Mouse (Mus musculus): ENCODE data around the gene Ppp1r3g. TPM values are rescaled to one million over a fixed set of nuclear protein-coding genes. Genes with fewer than 3 reads are reported as not detected.

Gene Ppp1r3g
- 0.70 and 0.71 TPM in 2 replicates for polyA plus RNA-seq (2015; fragmentation: Nextera tagmentation; extraction: Ambion mirVana)

DNA sequence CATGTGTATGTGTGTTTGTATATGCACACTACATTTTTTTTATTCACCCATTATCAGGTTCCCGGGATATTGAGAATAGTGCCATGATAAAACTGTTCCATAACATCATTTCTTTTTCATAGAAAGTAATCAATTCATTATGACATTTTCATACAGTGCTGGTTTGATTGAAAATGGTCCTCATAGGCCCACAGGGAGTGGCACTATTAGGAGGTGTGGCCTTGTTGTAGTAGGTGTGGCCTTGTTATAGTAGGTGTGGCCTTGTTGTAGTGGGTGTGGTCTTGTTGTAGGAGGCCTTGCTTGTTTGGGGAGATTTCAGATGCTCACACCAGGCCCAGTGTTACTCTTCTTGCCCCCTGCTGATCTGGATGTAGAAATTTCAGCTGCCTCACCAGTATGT lies at the start of gene Ppp1r3g:
Ppp1r3g (plus strand) TSS at position 301 of the 400 bp plus-strand sequence.
- Histone ChIP-seq H3K36me3 (no peaks in the 10 kb centered on the region), H3K9ac (no peak within 1 kb of the TSS), H3K9me3 (no peaks in the 10 kb centered on the region; the same call in 1 of the 2 replicates), H3K27me3 (replicated peaks) (no peaks in the 10 kb centered on the region), H3K4me1 (replicated peaks) (no peaks in the 10 kb centered on the region), H3K4me2 (replicated peaks) (no peak within 1 kb of the TSS), H3K4me3 (replicated peaks) (no peak within 1 kb of the TSS), H3K27ac (no peak within 1 kb of the TSS)
- ATAC-seq: no peak
- 95% methylated on average over 1 of the region's 1 CpGs for WGBS

DNA sequence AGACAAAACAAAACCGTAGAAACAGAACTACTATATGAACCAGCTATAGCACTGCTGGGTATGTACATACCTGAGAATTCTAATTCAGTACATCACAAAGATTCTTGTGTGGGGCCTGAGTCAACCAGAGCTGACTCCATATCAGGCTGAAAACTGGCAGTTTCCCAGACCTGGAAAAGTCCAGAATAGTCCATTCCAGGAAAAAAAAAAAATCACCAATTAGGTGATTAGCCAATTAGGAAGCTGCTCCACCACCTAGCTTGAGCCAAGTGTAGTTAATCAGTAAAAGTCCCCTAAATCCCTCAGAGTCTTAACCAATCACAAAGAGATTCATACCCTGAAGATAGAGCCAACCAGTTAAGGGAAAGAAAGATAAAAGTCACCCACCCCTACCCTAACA lies 47.2 kb upstream of the Ppp1r3g start:
- Histone ChIP-seq H3K4me1 (replicated peaks) (no peaks in the 10 kb centered on the region), H3K4me2 (replicated peaks) (no peak overlapping the region), H3K4me3 (replicated peaks) (no peak overlapping the region), H3K9ac (no peak overlapping the region), H3K9me3 (no peaks in the 10 kb centered on the region), H3K36me3 (no peaks in the 10 kb centered on the region), H3K27ac (no peak overlapping the region), H3K27me3 (replicated peaks) (no peaks in the 10 kb centered on the region)
- ATAC-seq: no peak
- WGBS: 78% methylated on average over 1 of the region's 1 CpGs

DNA sequence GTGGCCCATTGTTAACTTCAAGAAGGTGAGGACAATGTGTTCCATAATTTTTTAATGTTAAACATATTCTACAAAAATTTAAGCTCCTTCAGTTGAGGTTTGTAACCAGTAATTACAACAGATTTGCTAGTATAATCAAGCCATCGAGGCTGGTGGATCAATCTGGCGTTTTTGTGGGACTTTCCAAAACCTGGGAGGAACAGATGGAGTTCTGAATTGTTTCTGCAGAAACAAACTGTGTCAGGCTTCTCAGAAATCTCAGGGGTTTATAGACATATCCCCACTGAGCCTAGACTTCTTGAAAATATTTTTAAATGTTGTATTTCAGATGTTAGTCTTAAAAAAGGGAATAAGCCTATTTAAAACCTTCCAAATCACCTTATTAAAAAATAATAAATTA lies 20.6 kb upstream of the Ppp1r3g start:
- 80% methylated on average over 2 of the region's 2 CpGs for WGBS
- H3K9ac ChIP-seq: no peak overlapping the region
- H3K4me2 ChIP-seq (replicated peaks): no peak overlapping the region
- no peaks in the 10 kb centered on the region for H3K36me3 ChIP-seq
- H3K4me3 ChIP-seq (replicated peaks): no peak overlapping the region
- no peaks in the 10 kb centered on the region for H3K9me3 ChIP-seq
- ATAC-seq: no peak
- no peaks in the 10 kb centered on the region for H3K27me3 ChIP-seq (replicated peaks)
- no peaks in the 10 kb centered on the region for H3K4me1 ChIP-seq (replicated peaks)
- no peak overlapping the region for H3K27ac ChIP-seq

DNA sequence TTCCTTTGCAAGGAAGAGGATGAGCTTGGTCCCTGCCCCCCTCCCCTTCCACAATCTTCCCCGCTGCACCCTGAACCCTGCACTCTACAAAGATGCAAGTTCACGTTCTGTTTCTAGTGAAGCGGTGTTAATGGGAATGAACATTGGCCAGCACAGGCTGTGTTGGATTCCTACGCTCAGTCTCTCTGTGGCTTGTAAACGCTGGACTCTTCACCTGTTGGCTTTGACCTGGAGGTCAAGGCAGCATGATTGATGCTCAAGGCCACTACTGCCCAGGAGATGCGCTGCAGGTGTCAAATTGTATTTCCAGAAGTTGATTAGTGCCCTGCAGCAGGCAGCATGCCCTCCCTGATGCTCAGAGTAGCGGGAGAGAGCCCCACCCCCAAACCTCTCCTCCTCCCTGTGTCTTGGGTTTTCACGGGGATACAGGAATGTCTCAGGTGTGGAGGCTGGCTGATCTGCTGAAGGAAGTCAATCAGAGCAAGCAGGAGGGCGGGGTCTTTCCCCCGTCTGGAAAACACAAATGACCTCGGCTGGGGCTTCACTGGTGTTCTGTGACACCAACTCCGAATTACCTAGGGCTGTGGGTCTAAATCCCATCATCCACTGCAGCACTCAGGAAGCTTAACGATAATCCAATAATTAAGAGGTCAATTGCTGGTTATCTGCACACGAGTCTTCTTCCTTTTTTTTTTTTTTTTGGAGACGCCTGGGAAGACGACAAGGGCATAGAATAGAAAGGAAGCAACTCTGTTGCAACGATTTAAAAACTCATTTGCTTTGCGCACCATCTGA lies 18.6 kb upstream of the Ppp1r3g start:
- Histone ChIP-seq H3K36me3 (no peaks in the 10 kb centered on the region), H3K4me2 (replicated peaks) (no peak overlapping the region), H3K4me1 (replicated peaks) (no peaks in the 10 kb centered on the region), H3K9ac (no peak overlapping the region), H3K27ac (no peak overlapping the region), H3K27me3 (replicated peaks) (no peaks in the 10 kb centered on the region), H3K4me3 (replicated peaks) (no peak overlapping the region), H3K9me3 (no peaks in the 10 kb centered on the region)
- no peak for ATAC-seq
- 57% methylated on average over 18 of the region's 18 CpGs for WGBS

DNA sequence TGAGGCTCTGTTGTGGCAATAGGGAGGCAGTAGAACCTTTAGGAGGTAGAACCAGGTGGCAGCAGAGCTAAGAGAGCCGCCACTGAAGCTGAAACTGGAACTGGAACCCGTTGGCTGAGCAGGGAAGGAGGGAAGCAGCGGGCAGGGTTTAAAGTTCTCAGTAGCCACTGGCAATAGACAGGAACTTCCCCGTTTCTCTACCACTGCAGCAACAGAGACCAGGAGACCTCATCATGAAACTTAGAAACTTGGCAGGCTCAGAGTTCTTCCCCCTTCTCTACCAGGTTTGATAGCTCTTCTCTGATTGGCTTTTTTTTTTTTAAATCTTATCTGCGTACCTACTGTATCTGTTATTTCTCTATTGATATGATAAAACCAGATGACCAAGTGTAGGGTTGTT lies 17.7 kb upstream of the Ppp1r3g start:
- Histone ChIP-seq H3K27ac (no peak overlapping the region), H3K9me3 (no peaks in the 10 kb centered on the region), H3K27me3 (replicated peaks) (no peaks in the 10 kb centered on the region), H3K4me2 (replicated peaks) (no peak overlapping the region), H3K9ac (no peak overlapping the region), H3K4me3 (replicated peaks) (no peak overlapping the region), H3K36me3 (no peaks in the 10 kb centered on the region), H3K4me1 (replicated peaks) (no peaks in the 10 kb centered on the region)
- ATAC-seq: no peak
- WGBS: 81% methylated on average over 5 of the region's 5 CpGs

DNA sequence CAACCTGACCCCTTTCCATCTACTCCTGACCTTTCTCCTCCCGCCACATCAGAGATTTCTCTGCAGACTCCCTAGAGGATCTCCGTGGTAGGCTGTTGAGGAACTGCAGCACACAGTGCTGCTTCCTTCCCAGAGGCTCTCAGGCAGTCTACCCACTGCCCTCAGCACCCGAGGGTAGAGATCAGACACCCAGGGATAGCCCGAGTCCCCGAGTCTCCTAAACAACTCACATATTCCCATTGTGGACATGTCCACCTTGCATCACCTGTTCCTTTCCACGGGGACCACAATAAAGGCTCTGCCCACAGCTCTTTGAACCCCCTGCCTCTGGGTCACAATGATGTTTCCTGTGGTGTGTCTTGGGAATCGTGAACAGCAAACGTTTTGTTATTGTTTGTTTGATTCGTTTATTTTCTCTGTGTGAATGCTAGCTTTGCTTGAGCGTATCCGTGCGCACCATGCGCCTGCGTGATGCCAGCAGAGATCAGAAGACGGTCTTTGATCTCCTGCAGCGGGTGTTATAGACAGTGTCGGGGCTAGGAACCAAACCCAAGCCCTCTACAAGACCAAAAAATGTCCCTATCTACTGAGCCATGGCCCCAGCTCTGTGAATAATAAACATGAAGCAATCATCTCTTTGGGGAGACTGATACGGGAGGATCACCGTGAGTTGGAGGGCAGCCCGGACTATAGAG lies 11.8 kb upstream of the Ppp1r3g start:
- Histone ChIP-seq H3K4me2 (replicated peaks) (no peak overlapping the region), H3K4me1 (replicated peaks) (no peaks in the 10 kb centered on the region), H3K27me3 (replicated peaks) (no peaks in the 10 kb centered on the region), H3K9me3 (no peaks in the 10 kb centered on the region), H3K9ac (no peak overlapping the region), H3K36me3 (no peaks in the 10 kb centered on the region), H3K4me3 (replicated peaks) (no peak overlapping the region), H3K27ac (no peak overlapping the region)
- ATAC-seq: no peak
- WGBS: 69% methylated on average over 20 of the region's 20 CpGs

DNA sequence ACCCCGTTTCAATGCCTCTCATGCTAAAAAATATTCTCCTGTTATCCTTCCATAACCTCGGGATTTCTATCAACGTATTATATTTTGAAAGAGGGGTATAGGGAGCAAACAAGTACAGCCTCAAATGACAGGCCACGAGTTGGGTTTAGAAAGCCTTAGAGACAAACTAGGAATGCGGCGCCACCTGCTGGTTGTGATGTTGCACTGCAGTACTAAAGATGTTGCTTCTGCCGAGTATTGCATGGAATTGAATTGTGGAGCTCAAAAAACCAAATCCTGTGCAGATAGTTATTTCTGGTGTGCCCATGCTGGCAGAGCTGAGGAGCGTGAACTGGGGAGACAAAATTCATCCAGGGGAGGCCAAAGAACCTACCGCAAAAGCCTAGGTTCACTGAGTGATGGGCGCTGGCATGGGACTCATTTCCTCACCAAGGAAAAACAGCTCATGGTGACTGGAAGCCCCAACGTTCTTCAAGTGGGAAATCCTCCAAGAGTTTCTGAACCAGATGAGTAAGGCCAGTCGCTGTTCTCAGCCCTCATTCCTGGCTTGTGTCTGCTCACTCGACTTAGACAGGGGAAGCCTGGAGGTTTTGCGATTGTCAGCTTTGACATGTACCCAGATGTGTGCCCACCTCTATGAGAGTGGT lies 11.2 kb upstream of the Ppp1r3g start:
- Histone ChIP-seq H3K9me3 (no peaks in the 10 kb centered on the region), H3K4me3 (replicated peaks) (no peak overlapping the region), H3K27ac (no peak overlapping the region), H3K36me3 (no peaks in the 10 kb centered on the region), H3K4me1 (replicated peaks) (no peaks in the 10 kb centered on the region), H3K9ac (no peak overlapping the region), H3K4me2 (replicated peaks) (no peak overlapping the region), H3K27me3 (replicated peaks) (no peaks in the 10 kb centered on the region)
- 24% methylated on average over 14 of the region's 14 CpGs for WGBS
- no peak for ATAC-seq

DNA sequence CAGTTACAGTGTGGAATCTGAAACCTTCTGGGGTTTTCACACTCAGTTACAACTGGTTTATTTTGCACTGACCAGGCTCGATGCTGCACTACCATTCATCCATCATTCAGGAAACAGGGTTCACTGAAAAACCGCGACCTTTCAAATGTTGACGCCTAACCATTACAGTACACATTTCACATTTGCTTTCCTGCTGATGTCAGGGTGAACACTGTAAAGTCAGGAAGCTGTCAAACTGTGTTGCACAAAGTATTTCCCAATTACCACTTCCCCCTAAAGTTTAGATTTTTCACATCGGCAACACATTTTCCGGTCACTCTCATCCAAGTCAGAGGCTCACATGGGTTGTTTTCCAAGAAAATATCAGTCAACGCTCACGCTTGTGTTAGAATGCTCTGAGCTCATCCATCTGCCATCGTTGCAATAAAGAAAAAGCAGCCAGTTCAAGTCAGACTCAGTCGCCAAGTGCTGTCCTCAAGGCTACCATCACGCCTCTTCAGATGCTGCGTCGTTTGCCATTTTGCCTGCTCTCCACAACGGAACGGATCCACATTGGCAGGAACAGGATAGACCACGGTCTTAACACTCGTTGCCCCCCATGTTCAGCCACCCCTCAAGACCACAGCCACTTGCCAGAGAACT lies 8.7 kb upstream of the Ppp1r3g start:
- no peak for ATAC-seq
- Histone ChIP-seq H3K27ac (no peak overlapping the region), H3K4me2 (replicated peaks) (no peak overlapping the region), H3K36me3 (no peaks in the 10 kb centered on the region), H3K9ac (no peak overlapping the region), H3K4me1 (replicated peaks) (no peaks in the 10 kb centered on the region), H3K4me3 (replicated peaks) (no peak overlapping the region), H3K27me3 (replicated peaks) (no peaks in the 10 kb centered on the region), H3K9me3 (no peaks in the 10 kb centered on the region)
- WGBS: 72% methylated on average over 17 of the region's 17 CpGs

DNA sequence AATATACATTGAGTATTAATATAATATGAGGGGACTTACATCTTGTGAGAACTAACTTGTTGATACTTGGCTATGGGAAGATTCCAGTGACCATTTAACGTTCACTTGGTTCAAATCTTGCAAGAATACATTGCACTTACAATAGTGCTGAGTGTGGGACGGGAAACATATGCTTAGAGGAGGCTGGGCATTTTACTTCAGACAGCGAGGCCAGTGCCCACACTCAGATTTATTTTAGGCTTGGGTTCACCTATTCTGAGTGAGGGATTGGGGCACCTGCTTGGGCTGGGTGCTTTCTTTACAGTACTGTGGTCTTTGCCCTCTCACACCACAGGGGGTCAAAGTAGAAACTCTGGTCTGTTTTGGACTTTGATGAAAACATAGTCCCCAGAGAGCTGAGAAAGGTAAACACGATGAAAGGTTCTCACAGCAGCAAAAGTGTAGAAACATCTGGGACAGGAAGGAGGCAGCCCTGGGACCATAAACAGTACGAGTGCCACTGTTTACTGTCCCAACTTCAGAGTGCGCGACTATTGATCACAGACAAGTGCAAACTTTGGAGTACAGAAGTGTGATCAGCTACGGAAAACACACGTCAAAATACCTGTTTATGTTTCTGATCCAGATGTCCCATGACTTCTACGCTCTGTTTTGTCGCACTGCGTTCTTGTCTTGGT lies 890 bp downstream of the Ppp1r3g start:
- no peak for ATAC-seq
- 53% methylated on average over 12 of the region's 12 CpGs for WGBS

DNA sequence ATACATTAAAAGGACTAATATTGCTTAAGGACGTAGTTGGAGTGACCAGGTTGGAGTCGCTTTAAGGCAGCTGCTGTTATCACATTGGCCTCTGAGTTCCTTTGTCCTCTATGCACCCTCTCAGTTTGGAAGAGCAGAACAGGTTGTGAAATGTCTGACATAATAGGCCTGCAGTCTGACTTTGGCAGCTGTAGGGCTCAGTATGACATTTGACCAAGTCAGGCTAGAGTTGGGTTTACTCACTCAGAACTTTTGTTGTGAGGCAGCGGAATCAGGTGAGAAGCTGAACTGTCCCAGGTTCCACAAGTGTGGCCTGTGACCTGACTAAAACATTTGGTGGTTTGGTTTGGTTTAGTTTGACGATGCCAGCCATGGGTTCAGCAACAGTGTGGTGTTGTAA lies 4.9 kb downstream of the Ppp1r3g start:
- ATAC-seq: no peak
- no peak overlapping the region for H3K9ac ChIP-seq
- H3K4me1 ChIP-seq (replicated peaks): 0 out of 2 replicates have a peak, but pooled peaks cover 3% of the 10 kb centered on the region
- H3K4me2 ChIP-seq (replicated peaks): no peak overlapping the region
- WGBS: 88% methylated on average over 4 of the region's 4 CpGs
- no peaks in the 10 kb centered on the region; the same call in 1 of the 2 replicates for H3K9me3 ChIP-seq
- no peaks in the 10 kb centered on the region for H3K36me3 ChIP-seq
- peaks cover 9% of the 10 kb centered on the region for H3K27me3 ChIP-seq (replicated peaks)
- no peak overlapping the region for H3K27ac ChIP-seq
- H3K4me3 ChIP-seq (replicated peaks): no peak overlapping the region

More for the DNA sequence above, 890 bp downstream of the Ppp1r3g start:
- H3K4me1 ChIP-seq (replicated peaks): no peaks in the 10 kb centered on the region
- H3K36me3 ChIP-seq: no peaks in the 10 kb centered on the region
- no peaks in the 10 kb centered on the region; the same call in 1 of the 2 replicates for H3K9me3 ChIP-seq
- no peak overlapping the region for H3K9ac ChIP-seq
- H3K4me2 ChIP-seq (replicated peaks): no peak overlapping the region
- no peaks in the 10 kb centered on the region for H3K27me3 ChIP-seq (replicated peaks)
- H3K27ac ChIP-seq: no peak overlapping the region
- H3K4me3 ChIP-seq (replicated peaks): no peak overlapping the region

DNA sequence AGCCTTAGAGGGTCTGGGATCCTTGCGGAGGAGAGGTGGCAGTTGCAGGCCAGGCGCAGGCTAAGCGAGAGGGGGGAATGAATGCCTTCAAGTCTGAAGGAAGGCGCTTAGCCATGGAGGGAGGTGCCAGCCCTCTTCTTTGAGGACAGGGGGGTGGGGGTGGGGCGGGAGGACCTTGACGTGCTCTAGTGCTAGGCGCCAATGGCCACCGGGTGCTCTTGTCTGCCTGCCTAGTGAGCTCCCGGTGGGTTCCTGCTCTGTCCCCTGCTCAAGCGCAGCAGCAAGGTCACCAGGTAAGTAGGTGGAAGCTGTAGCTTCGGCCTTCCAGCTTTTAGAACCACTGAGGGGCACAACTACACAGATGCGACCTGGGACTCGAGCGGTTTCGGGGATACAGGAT lies 9.1 kb downstream of the Ppp1r3g start:
- Histone ChIP-seq H3K9ac (peak overlapping the region; percentile 51; the same call in 1 of the 2 replicates), H3K27ac (no peak overlapping the region), H3K36me3 (no peaks in the 10 kb centered on the region), H3K27me3 (replicated peaks) (peaks cover 16% of the 10 kb centered on the region), H3K4me2 (replicated peaks) (peak overlapping the region; percentile 100), H3K4me1 (replicated peaks) (0 out of 2 replicates have a peak, but pooled peaks cover 9% of the 10 kb centered on the region), H3K4me3 (replicated peaks) (peak overlapping the region; percentile 62), H3K9me3 (no peaks in the 10 kb centered on the region)
- ATAC-seq: peak; percentile 34
- 10% methylated on average over 15 of the region's 15 CpGs for WGBS
